Mouse (Mus musculus): ENCODE data around the gene Nfatc2. TPM values are rescaled to one million over a fixed set of nuclear protein-coding genes. Genes with fewer than 3 reads are reported as not detected.
A peak's percentile ranks its signal among the peaks of the same experiment; 100 is the strongest.

The Nfatc2 gene
- total and polyA plus RNA-seq, 2 experiments from 2014 or later: 6.4 to 7.3 TPM

GRCm38 (mm10) chr2:168500244-168500643 is 101.2 kb downstream of the Nfatc2 start:
- Histone ChIP-seq H3K27ac (ENCODE audit: low read depth, low read length) (no peak overlapping the region), H3K4me3 (ENCODE audit: low read depth, low read length) (no peak overlapping the region), H3K4me2 (ENCODE audit: low read depth, low read length, poor library complexity, severe bottlenecking) (no peak overlapping the region), H3K9me3 (ENCODE audit: low read length) (no peaks in the 10 kb centered on the region), H3K9ac (replicated peaks; ENCODE audit: low read length, poor library complexity, severe bottlenecking) (no peak overlapping the region), H3K36me3 (ENCODE audit: insufficient read depth, low read length) (no peaks in the 10 kb centered on the region), H3K4me1 (ENCODE audit: insufficient read depth, low read length) (no peaks in the 10 kb centered on the region), H3K27me3 (ENCODE audit: insufficient read depth, low read length) (no peaks in the 10 kb centered on the region)
- no peak for ATAC-seq (ENCODE audit: low FRiP score)
- 74% methylated on average over 6 of the region's 6 CpGs for WGBS
- peak; percentile 12 for DNase-seq (ENCODE audit: low spot score)
- TF ChIP-seq CTCF (IDR thresholded peaks at IDR 0.05): peak; percentile 27; the same call in 1 of the 2 replicates

- no peak for ATAC-seq (ENCODE audit: low FRiP score)
These were observed 109.7 kb downstream of the Nfatc2 start for GRCm38 (mm10) chr2:168491791-168492190.

GRCm38 (mm10) chr2:168489953-168490352 is 111.5 kb downstream of the Nfatc2 start:
- no peak for DNase-seq (ENCODE audit: low spot score)
- Histone ChIP-seq H3K27me3 (ENCODE audit: insufficient read depth, low read length) (no peaks in the 10 kb centered on the region), H3K9me3 (ENCODE audit: low read length) (no peaks in the 10 kb centered on the region), H3K9ac (replicated peaks; ENCODE audit: low read length, poor library complexity, severe bottlenecking) (no peak overlapping the region), H3K4me1 (ENCODE audit: insufficient read depth, low read length) (no peaks in the 10 kb centered on the region), H3K36me3 (ENCODE audit: insufficient read depth, low read length) (no peaks in the 10 kb centered on the region), H3K27ac (ENCODE audit: low read depth, low read length) (no peak overlapping the region), H3K4me2 (ENCODE audit: low read depth, low read length, poor library complexity, severe bottlenecking) (no peak overlapping the region), H3K4me3 (ENCODE audit: low read depth, low read length) (no peak overlapping the region)
- 91% methylated on average over 13 of the region's 13 CpGs for WGBS
- TF ChIP-seq CTCF (IDR thresholded peaks at IDR 0.05): no peak
- no peak for ATAC-seq (ENCODE audit: low FRiP score)

More at GRCm38 (mm10) chr2:168491791-168492190, 109.7 kb downstream of the Nfatc2 start:
- WGBS: 82% methylated on average over 7 of the region's 7 CpGs
- Histone ChIP-seq H3K27me3 (ENCODE audit: insufficient read depth, low read length) (no peaks in the 10 kb centered on the region), H3K9ac (replicated peaks; ENCODE audit: low read length, poor library complexity, severe bottlenecking) (no peak overlapping the region), H3K4me1 (ENCODE audit: insufficient read depth, low read length) (no peaks in the 10 kb centered on the region), H3K4me2 (ENCODE audit: low read depth, low read length, poor library complexity, severe bottlenecking) (no peak overlapping the region), H3K9me3 (ENCODE audit: low read length) (no peaks in the 10 kb centered on the region), H3K36me3 (ENCODE audit: insufficient read depth, low read length) (no peaks in the 10 kb centered on the region), H3K27ac (ENCODE audit: low read depth, low read length) (no peak overlapping the region), H3K4me3 (ENCODE audit: low read depth, low read length) (no peak overlapping the region)
- DNase-seq (ENCODE audit: low spot score): no peak
- no peak for TF ChIP-seq CTCF (IDR thresholded peaks at IDR 0.05)

GRCm38 (mm10) chr2:168488158-168488925 is 113.1 kb downstream of the Nfatc2 start:
- Histone ChIP-seq H3K4me1 (ENCODE audit: insufficient read depth, low read length) (no peaks in the 10 kb centered on the region), H3K36me3 (ENCODE audit: insufficient read depth, low read length) (no peaks in the 10 kb centered on the region), H3K9me3 (ENCODE audit: low read length) (no peaks in the 10 kb centered on the region), H3K4me2 (ENCODE audit: low read depth, low read length, poor library complexity, severe bottlenecking) (no peak overlapping the region), H3K27ac (ENCODE audit: low read depth, low read length) (no peak overlapping the region), H3K9ac (replicated peaks; ENCODE audit: low read length, poor library complexity, severe bottlenecking) (no peak overlapping the region), H3K4me3 (ENCODE audit: low read depth, low read length) (no peak overlapping the region), H3K27me3 (ENCODE audit: insufficient read depth, low read length) (no peaks in the 10 kb centered on the region)
- TF ChIP-seq CTCF (IDR thresholded peaks at IDR 0.05): no peak
- ATAC-seq (ENCODE audit: low FRiP score): no peak
- DNase-seq (ENCODE audit: low spot score): no peak
- 79% methylated on average over 11 of the region's 11 CpGs for WGBS

GRCm38 (mm10) chr2:168481121-168481520 is 120.3 kb downstream of the Nfatc2 start:
- 88% methylated on average over 14 of the region's 14 CpGs for WGBS
- no peak for TF ChIP-seq CTCF (IDR thresholded peaks at IDR 0.05)
- Histone ChIP-seq H3K27ac (ENCODE audit: low read depth, low read length) (no peak overlapping the region), H3K9ac (replicated peaks; ENCODE audit: low read length, poor library complexity, severe bottlenecking) (no peak overlapping the region), H3K36me3 (ENCODE audit: insufficient read depth, low read length) (no peaks in the 10 kb centered on the region), H3K27me3 (ENCODE audit: insufficient read depth, low read length) (no peaks in the 10 kb centered on the region), H3K4me3 (ENCODE audit: low read depth, low read length) (no peak overlapping the region), H3K4me2 (ENCODE audit: low read depth, low read length, poor library complexity, severe bottlenecking) (no peak overlapping the region), H3K4me1 (ENCODE audit: insufficient read depth, low read length) (no peaks in the 10 kb centered on the region), H3K9me3 (ENCODE audit: low read length) (no peaks in the 10 kb centered on the region)
- no peak for DNase-seq (ENCODE audit: low spot score)
- ATAC-seq (ENCODE audit: low FRiP score): no peak

GRCm38 (mm10) chr2:168480692-168481091 is 120.8 kb downstream of the Nfatc2 start:
- DNase-seq (ENCODE audit: low spot score): peak; percentile 82
- Histone ChIP-seq H3K27me3 (ENCODE audit: insufficient read depth, low read length) (no peaks in the 10 kb centered on the region), H3K4me2 (ENCODE audit: low read depth, low read length, poor library complexity, severe bottlenecking) (no peak overlapping the region), H3K9ac (replicated peaks; ENCODE audit: low read length, poor library complexity, severe bottlenecking) (no peak overlapping the region), H3K4me1 (ENCODE audit: insufficient read depth, low read length) (no peaks in the 10 kb centered on the region), H3K27ac (ENCODE audit: low read depth, low read length) (no peak overlapping the region), H3K4me3 (ENCODE audit: low read depth, low read length) (no peak overlapping the region), H3K36me3 (ENCODE audit: insufficient read depth, low read length) (no peaks in the 10 kb centered on the region), H3K9me3 (ENCODE audit: low read length) (no peaks in the 10 kb centered on the region)
- TF ChIP-seq CTCF (IDR thresholded peaks at IDR 0.05): no peak
- no peak for ATAC-seq (ENCODE audit: low FRiP score)
- 66% methylated on average over 6 of the region's 6 CpGs for WGBS
